Mouse (Mus musculus) intestine, embryonic 14.5 days (tissue): ENCODE data around the gene Ercc2. TPM values are rescaled to one million over a fixed set of nuclear protein-coding genes. Genes with fewer than 3 reads are reported as not detected.

ENCODE experiments used
- ATAC-seq: fragments of 200-750 bp; cut with Nextera tagmentation; replicated peaks from 2 replicates; pipeline ENCODE4 v1.8.0; 2017; ENCODE audit warnings: low read depth, moderate number of reproducible peaks, moderate TSS enrichment, moderate library complexity; ENCODE audit not compliant: low FRiP score, low TSS enrichment
- DNase-seq: peaks from one replicate; pipeline ENCODE4 v3.0.0-alpha.2; 2018; ENCODE audit warnings: low spot score
- H3K27ac ChIP-seq: fragments of 300-500 bp; sonication (generic); 2 replicates; pipeline ENCODE4 v1.5.1; 2014; ENCODE audit warnings: low read depth, mild to moderate bottlenecking, control low read depth
- H3K27me3 ChIP-seq: fragments of 300-500 bp; sonication (generic); replicated peaks from 2 replicates; pipeline ENCODE4 v1.6.1; 2014; ENCODE audit warnings: low read length, control low read depth; ENCODE audit not compliant: control insufficient read depth, insufficient read depth
- H3K36me3 ChIP-seq: fragments of 300-500 bp; sonication (generic); 2 replicates; pipeline ENCODE4 v1.6.1; 2014; ENCODE audit warnings: low read length, control low read depth; ENCODE audit not compliant: control insufficient read depth, insufficient read depth
- H3K4me1 ChIP-seq: fragments of 300-500 bp; sonication (generic); replicated peaks from 2 replicates; pipeline ENCODE4 v1.6.1; 2014; ENCODE audit warnings: low read length, control low read depth, mixed read lengths; ENCODE audit not compliant: control insufficient read depth, insufficient read depth
- H3K4me2 ChIP-seq: fragments of 300-500 bp; sonication (generic); 2 replicates; pipeline ENCODE4 v1.6.1; 2014; ENCODE audit warnings: low read length
- H3K4me3 ChIP-seq: fragments of 300-500 bp; sonication (generic); 2 replicates; pipeline ENCODE4 v1.5.1; 2014; ENCODE audit warnings: low read depth, low read length, control low read depth, mixed read lengths
- H3K9ac ChIP-seq: fragments of 300-500 bp; sonication (generic); 2 replicates; pipeline ENCODE4 v1.6.1; 2014; ENCODE audit warnings: mild to moderate bottlenecking, low read length
- H3K9me3 ChIP-seq: fragments of 300-500 bp; sonication (generic); 2 replicates; pipeline ENCODE4 v1.6.1; 2016; ENCODE audit warnings: low read length, control low read depth; ENCODE audit not compliant: control insufficient read depth
- WGBS: fragments of 180-500 bp; shearing (Covaris S2); extraction: QIAGEN DNeasy Blood & Tissue Kit; methylation state at CpG from one replicate; pipeline ENCODE4 v1.1.7; 2014; 5-methylcytosine and 5-hydroxymethylcytosine counted together
- polyA plus RNA-seq: library from polyadenylated mRNA; unstranded; fragments of >200 nt; fragmentation: Nextera tagmentation; extraction: Ambion mirVana; gene quantifications from 2 replicates; pipeline ENCODE4 v1.2.1, GENCODE M21; 2014

Gene Ercc2
- polyA plus RNA-seq, 1 experiment from 2014 or later = 11.3 TPM

DNA sequence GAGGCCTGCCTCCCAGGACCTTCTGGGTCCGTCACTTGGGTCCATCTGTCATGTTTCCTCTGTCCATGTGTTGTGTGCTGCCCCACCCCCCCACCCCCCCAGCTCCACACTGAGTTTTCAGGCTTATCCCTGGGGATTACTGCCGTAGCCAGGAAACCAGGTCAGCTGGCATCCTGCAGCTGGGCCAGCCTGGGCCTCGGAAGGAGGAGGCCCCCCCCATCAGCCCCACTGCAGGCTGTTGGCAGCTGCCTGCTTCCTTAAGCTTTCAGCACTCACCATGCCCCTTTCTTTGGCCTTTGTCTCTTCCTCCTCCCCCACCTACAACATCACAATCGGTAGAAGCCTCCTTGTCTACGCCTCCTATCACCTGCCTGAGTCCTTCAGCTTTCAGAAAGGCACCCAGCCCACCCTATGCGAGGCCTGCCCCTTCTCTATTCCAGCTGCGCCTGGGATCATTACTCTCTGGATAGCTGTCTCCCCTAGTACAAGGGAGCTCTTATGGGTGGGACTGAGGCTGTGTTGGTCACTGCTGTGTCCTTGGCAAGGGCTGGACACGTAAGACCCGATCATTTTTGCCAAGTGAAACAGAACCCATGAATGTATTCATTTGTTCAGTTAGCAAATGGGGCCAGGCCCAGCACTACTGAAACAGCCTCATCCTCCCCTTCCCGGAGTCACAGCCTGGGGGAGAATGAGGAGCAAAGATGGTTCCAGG is 7.0 kb downstream of the Ercc2 start:
- H3K36me3 ChIP-seq = peaks cover 96% of the 10 kb centered on the region
- DNase-seq = no peak
- H3K4me2 ChIP-seq = no peak overlapping the region
- no peaks in the 10 kb centered on the region for H3K27me3 ChIP-seq
- H3K4me1 ChIP-seq = no peaks in the 10 kb centered on the region
- H3K4me3 ChIP-seq = no peak overlapping the region
- no peaks in the 10 kb centered on the region for H3K9me3 ChIP-seq
- ATAC-seq = no peak
- no peak overlapping the region for H3K9ac ChIP-seq
- WGBS = 87% methylated on average over 9 of the region's 10 CpGs
- no peak overlapping the region for H3K27ac ChIP-seq

DNA sequence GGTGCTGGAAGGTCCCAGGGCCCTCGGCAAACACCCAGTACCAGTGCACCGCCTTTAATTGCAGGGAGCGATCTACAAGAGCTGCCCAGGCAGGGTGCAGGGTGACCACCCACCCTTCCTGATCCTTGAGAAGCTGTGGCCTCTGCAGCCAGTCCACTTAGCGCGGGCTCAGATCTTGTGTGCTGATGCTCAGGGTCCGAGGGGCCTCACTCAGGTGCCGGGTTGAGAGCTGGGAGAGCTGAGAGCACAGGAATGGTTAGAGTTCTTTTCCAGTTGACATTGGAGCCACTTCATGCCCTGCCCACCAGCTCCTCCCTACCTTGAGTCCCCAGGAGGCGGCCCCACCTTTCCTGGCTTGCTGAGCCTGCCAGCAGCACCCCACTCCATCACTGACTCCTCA is 12.7 kb downstream of the Ercc2 start:
- 85% methylated on average over 8 of the region's 8 CpGs for WGBS

DNA sequence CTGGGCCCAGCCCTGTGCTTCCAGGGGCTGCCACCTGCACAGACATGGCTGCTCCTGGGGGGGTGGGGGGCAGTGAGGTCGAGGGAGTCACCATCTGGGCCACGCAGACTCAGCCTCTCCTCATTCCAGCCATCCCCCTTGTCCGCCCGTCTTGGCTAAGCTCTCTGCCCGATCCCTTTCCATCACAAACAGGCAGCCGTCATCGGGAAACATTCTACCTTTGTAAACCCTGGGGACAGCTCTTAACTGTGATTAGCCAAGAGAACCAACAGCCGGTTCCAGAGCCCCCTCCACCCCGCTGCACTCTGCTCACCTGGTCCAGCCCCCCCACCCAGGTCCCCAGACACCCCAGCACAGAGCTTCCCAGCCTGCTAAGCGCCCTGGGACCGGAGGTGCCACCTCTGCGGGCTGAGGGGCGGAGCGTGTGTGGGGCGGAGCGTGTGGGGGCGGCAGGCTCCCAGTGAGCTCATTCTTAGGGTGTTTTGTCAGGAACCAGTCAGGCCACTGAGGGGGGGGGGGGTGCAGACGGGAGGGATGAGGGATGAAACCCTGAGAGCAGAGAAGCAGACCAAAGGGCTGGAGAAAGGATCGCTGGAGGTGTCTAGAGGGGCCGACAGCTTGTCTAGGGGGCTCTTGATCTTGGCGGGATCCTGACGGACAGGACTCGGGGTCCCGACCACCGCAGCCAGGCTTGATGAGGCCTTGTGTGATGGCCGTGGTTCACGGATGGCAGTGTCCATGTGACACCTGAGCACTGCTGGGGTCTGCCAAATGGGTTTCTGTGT is 17.9 kb downstream of the Ercc2 start:
- peaks cover 24% of the 10 kb centered on the region for H3K27me3 ChIP-seq
- peak overlapping the region; percentile 15 for H3K4me3 ChIP-seq
- H3K9me3 ChIP-seq = peaks cover 4% of the 10 kb centered on the region; the same call in 1 of the 2 replicates
- no peaks in the 10 kb centered on the region for H3K4me1 ChIP-seq
- H3K27ac ChIP-seq = no peak overlapping the region
- ATAC-seq (peak; percentile 56), DNase-seq (peak; percentile 73)
- peak overlapping the region; percentile 39 for H3K4me2 ChIP-seq
- WGBS = 3% methylated on average over 27 of the region's 27 CpGs
- H3K9ac ChIP-seq = no peak overlapping the region
- peaks cover 12% of the 10 kb centered on the region for H3K36me3 ChIP-seq

More for the DNA sequence above, 12.7 kb downstream of the Ercc2 start:
- ATAC-seq = no peak
- Histone ChIP-seq H3K36me3 (peaks cover 64% of the 10 kb centered on the region), H3K27ac (no peak overlapping the region), H3K9me3 (no peaks in the 10 kb centered on the region), H3K4me1 (no peaks in the 10 kb centered on the region), H3K9ac (no peak overlapping the region), H3K27me3 (no peaks in the 10 kb centered on the region), H3K4me3 (no peak overlapping the region), H3K4me2 (no peak overlapping the region)
- no peak for DNase-seq

DNA sequence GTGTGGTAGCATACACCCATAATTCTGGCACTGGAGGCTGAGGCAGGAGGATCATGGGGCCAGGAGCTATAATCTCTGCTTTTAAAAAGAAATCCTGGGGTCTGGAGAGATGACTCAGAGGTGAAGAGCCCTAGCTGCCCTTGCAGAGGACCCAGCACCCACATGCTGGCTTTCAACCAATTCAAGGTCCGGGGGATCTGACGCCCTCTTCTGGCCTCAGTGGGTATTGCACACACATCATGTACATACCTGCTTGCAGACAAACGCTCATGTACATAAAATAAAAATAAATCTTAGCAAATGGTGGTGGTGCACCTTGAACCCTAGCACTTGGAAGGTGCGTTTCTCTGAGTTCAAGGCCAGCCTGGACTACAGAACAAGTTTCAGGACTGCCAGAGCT is 19.1 kb downstream of the Ercc2 start:
- Histone ChIP-seq H3K9ac (no peak overlapping the region), H3K4me1 (no peaks in the 10 kb centered on the region), H3K27me3 (peaks cover 30% of the 10 kb centered on the region), H3K36me3 (peaks cover under 1% of the 10 kb centered on the region; the same call in 1 of the 2 replicates), H3K4me3 (no peak overlapping the region), H3K27ac (no peak overlapping the region), H3K4me2 (no peak overlapping the region), H3K9me3 (peaks cover 4% of the 10 kb centered on the region; the same call in 1 of the 2 replicates)
- 81% methylated on average over 4 of the region's 4 CpGs for WGBS
- DNase-seq (no peak), ATAC-seq (no peak)

DNA sequence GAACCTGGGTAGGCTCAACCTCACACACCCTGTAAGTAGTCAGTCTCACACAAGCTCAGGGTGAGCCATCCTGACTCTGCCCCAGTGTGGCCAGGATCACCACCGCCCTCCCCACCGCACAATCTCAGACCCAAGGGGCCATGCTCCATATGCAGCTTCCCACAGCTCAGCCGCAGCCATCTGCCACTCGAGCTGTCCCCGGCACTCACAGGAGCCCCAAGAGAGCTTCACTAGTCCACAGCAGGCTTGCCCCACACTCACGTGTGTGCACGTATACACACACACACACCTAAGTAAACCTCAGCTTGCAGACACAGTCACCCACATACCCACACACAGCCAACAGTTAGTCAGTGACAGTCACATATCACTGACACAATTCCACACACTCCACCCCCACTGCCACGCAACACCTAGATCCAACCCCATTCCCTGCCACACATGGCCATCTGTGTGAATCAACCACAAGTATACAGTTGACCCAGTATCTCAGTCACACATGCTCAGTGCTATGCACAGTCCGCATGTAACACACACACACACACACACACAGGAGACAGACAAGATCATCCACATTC is 20.8 kb downstream of the Ercc2 start:
- H3K4me2 ChIP-seq = no peak overlapping the region
- H3K4me1 ChIP-seq = no peaks in the 10 kb centered on the region
- H3K27me3 ChIP-seq = peaks cover 36% of the 10 kb centered on the region
- H3K36me3 ChIP-seq = no peaks in the 10 kb centered on the region
- H3K27ac ChIP-seq = no peak overlapping the region
- no peak overlapping the region for H3K9ac ChIP-seq
- H3K4me3 ChIP-seq = no peak overlapping the region
- peaks cover 4% of the 10 kb centered on the region; the same call in 1 of the 2 replicates for H3K9me3 ChIP-seq
- 86% methylated on average over 9 of the region's 9 CpGs for WGBS
- ATAC-seq (no peak), DNase-seq (no peak)

DNA sequence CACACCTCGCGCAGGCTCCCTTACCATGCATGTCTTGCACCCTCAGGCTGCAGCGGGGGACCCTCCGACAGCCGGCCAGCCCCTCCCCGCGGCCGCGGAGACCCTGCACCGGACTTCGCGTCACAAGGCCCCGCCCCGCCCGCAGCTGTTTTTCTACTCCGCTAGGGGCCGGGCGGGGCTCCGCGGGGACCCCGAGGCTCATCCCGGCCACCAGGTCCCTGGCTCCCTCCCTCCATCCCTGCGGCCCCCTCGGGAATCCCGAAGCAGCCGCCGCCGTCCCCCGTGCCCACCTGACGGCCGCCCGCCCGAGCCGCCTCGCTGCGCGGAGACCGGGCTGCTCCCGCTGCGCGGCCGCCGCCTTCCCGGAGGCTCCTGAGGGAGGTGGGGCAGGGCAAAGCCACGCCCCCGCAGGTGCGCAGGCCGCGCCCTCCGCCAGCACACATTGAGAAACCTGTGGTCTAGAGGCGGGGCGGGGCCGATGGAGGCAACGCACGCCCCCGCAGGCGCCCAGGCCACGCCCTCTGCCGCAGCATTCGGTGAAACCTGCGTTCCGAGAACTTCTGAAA is 22.0 kb downstream of the Ercc2 start, which contains the start of gene Klc3:
Gene Klc3, minus strand, starts transcription at position 374 of the 566 bp plus-strand sequence.
- H3K4me1 ChIP-seq = no peaks in the 10 kb centered on the region
- ATAC-seq = peak; percentile 77
- peak within 1 kb of the TSS; percentile 41 for H3K9ac ChIP-seq
- peak within 1 kb of the TSS; percentile 58 for H3K4me3 ChIP-seq
- peaks cover 4% of the 10 kb centered on the region; the same call in 1 of the 2 replicates for H3K9me3 ChIP-seq
- no peak within 1 kb of the TSS for H3K27ac ChIP-seq
- peak; percentile 77 for DNase-seq
- WGBS = 1% methylated on average over 62 of the region's 62 CpGs
- H3K4me2 ChIP-seq = peak within 1 kb of the TSS; percentile 98
- H3K36me3 ChIP-seq = no peaks in the 10 kb centered on the region
- peaks cover 36% of the 10 kb centered on the region for H3K27me3 ChIP-seq

DNA sequence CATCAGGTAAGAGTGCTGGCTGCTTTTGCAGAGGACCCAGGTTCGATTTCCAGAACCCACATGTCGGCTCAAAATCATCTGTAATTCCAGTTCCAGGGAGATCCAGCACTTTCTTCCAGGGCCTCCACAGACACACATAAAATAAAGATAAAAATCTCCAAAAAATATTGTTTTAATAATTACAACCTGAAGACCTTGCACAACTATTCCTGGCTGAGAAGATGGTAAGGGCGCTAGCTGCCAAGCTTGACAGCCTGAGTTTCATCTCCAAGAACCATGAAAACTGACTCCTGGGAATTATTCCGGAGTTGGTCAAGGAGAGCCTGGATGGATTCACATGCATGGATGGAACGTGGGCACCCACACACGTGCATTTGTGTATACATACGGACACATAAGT is 22.7 kb downstream of the Ercc2 start, which contains the start of gene Ckm:
Gene Ckm, plus strand, starts transcription at position 301 of the 400 bp plus-strand sequence.
- no peak for DNase-seq
- no peaks in the 10 kb centered on the region for H3K36me3 ChIP-seq
- H3K27me3 ChIP-seq = peaks cover 36% of the 10 kb centered on the region
- peak within 1 kb of the TSS; percentile 41 for H3K9ac ChIP-seq
- H3K27ac ChIP-seq = no peak within 1 kb of the TSS
- peaks cover 4% of the 10 kb centered on the region; the same call in 1 of the 2 replicates for H3K9me3 ChIP-seq
- H3K4me3 ChIP-seq = peak within 1 kb of the TSS; percentile 58
- peak within 1 kb of the TSS; percentile 98 for H3K4me2 ChIP-seq
- WGBS = 50% methylated on average over 7 of the region's 7 CpGs
- no peak for ATAC-seq
- no peaks in the 10 kb centered on the region for H3K4me1 ChIP-seq

DNA sequence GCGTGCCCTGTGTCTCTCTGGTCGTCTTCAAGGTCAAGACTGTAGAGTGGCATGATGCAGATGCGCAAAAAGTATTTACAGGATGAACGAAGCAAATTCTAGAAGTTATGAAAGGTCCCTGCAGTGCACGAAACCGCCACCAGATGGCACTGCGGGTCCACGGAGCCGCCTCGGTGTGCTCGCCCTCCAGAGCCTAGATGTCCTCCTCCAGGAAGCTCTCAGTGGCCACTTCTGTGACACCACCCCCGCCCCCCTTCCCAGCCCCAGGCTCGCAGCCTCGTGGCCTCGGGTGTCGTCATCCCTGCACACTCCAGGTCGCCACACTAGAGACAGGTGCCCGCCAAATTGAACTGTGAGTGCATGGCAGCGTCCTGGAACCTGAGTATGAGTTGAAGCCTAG is 23.6 kb downstream of the Ercc2 start:
- H3K4me3 ChIP-seq = 0 out of 2 replicates have a peak overlapping the region, but pooled peaks have one; percentile 8
- no peak overlapping the region for H3K27ac ChIP-seq

More for the DNA sequence above, 23.6 kb downstream of the Ercc2 start:
- Histone ChIP-seq H3K4me1 (no peaks in the 10 kb centered on the region), H3K9ac (no peak overlapping the region), H3K27me3 (peaks cover 36% of the 10 kb centered on the region), H3K36me3 (no peaks in the 10 kb centered on the region), H3K9me3 (peaks cover 4% of the 10 kb centered on the region; the same call in 1 of the 2 replicates), H3K4me2 (peak overlapping the region; percentile 34; the same call in 1 of the 2 replicates)
- whole genome bisulfite sequencing = 6% methylated on average over 19 of the region's 19 CpGs
- peak; percentile 98 for DNase-seq
- ATAC-seq = 0 out of 2 replicates have a peak, but pooled peaks have one; percentile 30
